ENCODE assay signal across 27 mouse cellular contexts in genomic region chr1:156590357-156590756, GRCm38 (mm10). TPM values are rescaled to one million over a fixed set of nuclear protein-coding genes. Genes with fewer than 3 reads are reported as not detected.
DNase-seq lines count a peak whose midpoint lies in the region; ATAC-seq and TF ChIP-seq lines count a peak whose summit lies in the region.
"Had no signal": no experiment of that assay in that cellular context is flagged by ENCODE, and none has a peak within 500 bp of the region (broad histone marks: within the 10 kb centered on the region; RNA-seq: fewer than 3 reads in every experiment).

No protein-coding gene starts in this region.

- no peak overlapping the region for H3K9ac ChIP-seq in limb, embryonic 13.5 days
- H3K9ac ChIP-seq in limb, embryonic 14.5 days (ENCODE audit: low read depth, low read length, severe bottlenecking): no peak overlapping the region
- H3K9ac ChIP-seq: embryonic facial prominence, embryonic 13.5 days; forebrain, embryonic 13.5 days; hindbrain, embryonic 12.5 days; neural tube, embryonic 12.5 days had no signal

- peaks cover 9% of the 10 kb centered on the region for H3K4me1 ChIP-seq in limb, embryonic 13.5 days
- no peaks in the 10 kb centered on the region for H3K4me1 ChIP-seq in limb, embryonic 10.5 days
- H3K4me1 ChIP-seq in limb, embryonic 14.5 days (ENCODE audit: control insufficient read depth, insufficient read depth, low read length): 0 out of 2 replicates have a peak, but pooled peaks cover 2% of the 10 kb centered on the region
- H3K4me1 ChIP-seq: forebrain, embryonic 13.5 days; hindbrain, embryonic 12.5 days; neural tube, embryonic 12.5 days had no signal

- DNase-seq in embryo, embryonic 10 days (ENCODE audit: low spot score): peak; percentile 47
- no peak for DNase-seq in embryo, embryonic 9.5 days (ENCODE audit: extremely low spot score)
- DNase-seq in limb, embryonic 10.5 days (ENCODE audit: low spot score): no peak
- no peak for DNase-seq in limb, embryonic 14.5 days (ENCODE audit: low spot score)
- DNase-seq: adrenal gland, postnatal 14 days; cerebellum, adult 11-12 months; cerebellum, adult 9-11 months; gastrocnemius, postnatal 10 days; heart, postnatal 36 days; kidney, adult 9 months; kidney, postnatal 14 days; layer of hippocampus, adult 9-11 months; lung, postnatal 4 days; midbrain, embryonic 14.5 days; right cerebral cortex, adult 18-20 months; spleen, adult 18-20 months had no signal

- no peak for TF ChIP-seq POLR2A in limb, embryonic 14.5 days (IDR thresholded peaks at IDR 0.05; ENCODE audit: borderline replicate concordance, extremely low read depth, insufficient read depth, insufficient read length)

- H3K9me3 ChIP-seq in limb, embryonic 13.5 days: no peaks in the 10 kb centered on the region
- no peaks in the 10 kb centered on the region for H3K9me3 ChIP-seq in limb, embryonic 10.5 days (replicated peaks)
- H3K9me3 ChIP-seq in limb, embryonic 14.5 days (ENCODE audit: control insufficient read depth, low read length): no peaks in the 10 kb centered on the region
- H3K9me3 ChIP-seq: embryonic facial prominence, embryonic 13.5 days; forebrain, embryonic 13.5 days; hindbrain, embryonic 12.5 days; neural tube, embryonic 12.5 days had no signal

- 0 out of 2 replicates have a peak, but pooled peaks have one; percentile 54 for ATAC-seq in limb, embryonic 13.5 days (ENCODE audit: low FRiP score, low read depth)
- 0 out of 2 replicates have a peak, but pooled peaks have one; percentile 26 for ATAC-seq in limb, embryonic 14.5 days (ENCODE audit: low FRiP score, low read depth)
- no peak for ATAC-seq in CD4-positive, CD25-positive, alpha-beta regulatory T cell, adult 4 months
- ATAC-seq in megakaryocyte, adult 5-6 weeks (ENCODE audit: poor library complexity, severe bottlenecking): no peak
- ATAC-seq: forebrain, embryonic 13.5 days; hindbrain, postnatal 0 days; intestine, embryonic 16.5 days had no signal

- H3K27ac ChIP-seq in limb, embryonic 13.5 days: no peak overlapping the region
- no peak overlapping the region for H3K27ac ChIP-seq in limb, embryonic 10.5 days
- no peak overlapping the region for H3K27ac ChIP-seq in limb, embryonic 14.5 days (replicated peaks; ENCODE audit: low read depth, low read length)
- H3K27ac ChIP-seq: embryonic facial prominence, embryonic 13.5 days; forebrain, embryonic 13.5 days; hindbrain, embryonic 12.5 days; hindbrain, postnatal 0 days; neural tube, embryonic 12.5 days had no signal

- H3K4me3 ChIP-seq in limb, embryonic 13.5 days: no peak overlapping the region
- H3K4me3 ChIP-seq in limb, embryonic 10.5 days: no peak overlapping the region
- H3K4me3 ChIP-seq in limb, embryonic 14.5 days (replicated peaks; ENCODE audit: low read length): no peak overlapping the region
- H3K4me3 ChIP-seq: embryonic facial prominence, embryonic 13.5 days; forebrain, embryonic 13.5 days; hindbrain, embryonic 12.5 days; neural tube, embryonic 12.5 days had no signal

- no peak overlapping the region for H3K4me2 ChIP-seq in limb, embryonic 13.5 days (replicated peaks)
- H3K4me2 ChIP-seq in limb, embryonic 14.5 days (replicated peaks; ENCODE audit: low read depth, low read length, severe bottlenecking): no peak overlapping the region
- H3K4me2 ChIP-seq: embryonic facial prominence, embryonic 13.5 days; forebrain, embryonic 13.5 days; heart, embryonic 11.5 days; hindbrain, embryonic 12.5 days; liver, embryonic 11.5 days; neural tube, embryonic 12.5 days had no signal

- no peaks in the 10 kb centered on the region for H3K36me3 ChIP-seq in limb, embryonic 13.5 days
- H3K36me3 ChIP-seq in limb, embryonic 10.5 days: peaks cover 2% of the 10 kb centered on the region; the same call in 1 of the 2 replicates
- H3K36me3 ChIP-seq in limb, embryonic 14.5 days (ENCODE audit: control insufficient read depth, insufficient read depth, low read length): no peaks in the 10 kb centered on the region
- H3K36me3 ChIP-seq: embryonic facial prominence, embryonic 13.5 days; hindbrain, embryonic 12.5 days; neural tube, embryonic 12.5 days had no signal

- 35% methylated on average over 1 of the region's 1 CpGs for WGBS in limb, embryonic 13.5 days
- WGBS in limb, embryonic 10.5 days: 18% methylated on average over 1 of the region's 1 CpGs
- WGBS in limb, embryonic 14.5 days: 6% methylated on average over 1 of the region's 1 CpGs

- no peaks in the 10 kb centered on the region for H3K27me3 ChIP-seq in limb, embryonic 13.5 days
- no peaks in the 10 kb centered on the region for H3K27me3 ChIP-seq in limb, embryonic 10.5 days (ENCODE audit: low read depth, poor library complexity, severe bottlenecking)
- H3K27me3 ChIP-seq in limb, embryonic 14.5 days (ENCODE audit: control insufficient read depth, insufficient read depth, low read length): no peaks in the 10 kb centered on the region
- H3K27me3 ChIP-seq: embryonic facial prominence, embryonic 13.5 days; forebrain, embryonic 13.5 days; hindbrain, embryonic 12.5 days; neural tube, embryonic 12.5 days had no signal

RNA-seq across cellular contexts. Expression of gene Abl2, which starts 31.8 kb away (rescaled TPM):
- polyA plus RNA-seq in limb, embryonic 13.5 days (2015; fragmentation: Nextera tagmentation; extraction: Ambion mirVana): 5.3 and 5.5 TPM in 2 replicates
- polyA plus RNA-seq in limb, embryonic 10.5 days (2016; fragmentation: Nextera tagmentation; extraction: Ambion mirVana): 5.2 and 6.0 TPM in 2 replicates
- 10.2 and 10.9 TPM in 2 replicates for polyA plus RNA-seq in limb, embryonic 14.5 days (2012; rRNA removed)
- polyA plus RNA-seq in limb, embryonic 14.5 days (2014; fragmentation: Nextera tagmentation; extraction: Ambion mirVana): 6.2 and 6.9 TPM in 2 replicates
- polyA plus RNA-seq in CD4-positive, CD25-positive, alpha-beta regulatory T cell, adult 4 months (2017; shearing (Covaris generic)): 1 to 10 TPM; 4.6 to 4.9 TPM
- 3.5 and 4.2 TPM in 2 replicates for total RNA-seq in megakaryocyte, adult 5-6 weeks (2015)
- 8.0 and 8.1 TPM in 2 replicates for total RNA-seq in megakaryocyte, adult 5-6 weeks (2017)

Comparison
In these comparisons a context has a peak if more than half of its experiments do, and no peak if none do; other contexts are left out.
1. ATAC-seq: peak in limb, embryonic 13.5 days (single experiment) and limb, embryonic 14.5 days (single experiment); none in CD4-positive, CD25-positive, alpha-beta regulatory T cell, adult 4 months (single experiment) and megakaryocyte, adult 5-6 weeks (single experiment).